Mouse (Mus musculus) layer of hippocampus, adult 9-11 months (tissue): ENCODE results near the gene Ercc8.

Experiments
- DNase-seq: peaks from one replicate; pipeline ENCODE4 v3.0.0; 2022

The Ercc8 gene

DNA sequence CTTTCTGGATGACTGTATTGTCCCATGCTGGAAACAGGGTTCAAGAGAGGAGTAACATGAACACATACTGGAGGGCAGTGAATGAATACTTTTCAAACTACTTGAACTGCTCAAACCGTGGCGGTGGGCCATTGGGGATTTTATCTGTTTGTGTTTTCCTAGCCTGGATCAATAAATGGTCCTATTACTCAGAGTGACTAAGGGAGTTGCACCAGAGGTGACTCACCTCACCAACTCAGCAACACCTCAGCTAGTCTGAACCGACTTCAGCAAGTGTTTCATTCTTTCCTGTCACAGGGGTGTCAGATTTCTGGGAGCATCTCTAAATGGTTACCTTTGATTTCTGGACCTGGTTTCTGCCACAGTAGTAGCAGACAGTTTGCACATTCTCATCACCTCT lies 70.7 kb downstream of the Ercc8 start:
- no peak for DNase-seq

DNA sequence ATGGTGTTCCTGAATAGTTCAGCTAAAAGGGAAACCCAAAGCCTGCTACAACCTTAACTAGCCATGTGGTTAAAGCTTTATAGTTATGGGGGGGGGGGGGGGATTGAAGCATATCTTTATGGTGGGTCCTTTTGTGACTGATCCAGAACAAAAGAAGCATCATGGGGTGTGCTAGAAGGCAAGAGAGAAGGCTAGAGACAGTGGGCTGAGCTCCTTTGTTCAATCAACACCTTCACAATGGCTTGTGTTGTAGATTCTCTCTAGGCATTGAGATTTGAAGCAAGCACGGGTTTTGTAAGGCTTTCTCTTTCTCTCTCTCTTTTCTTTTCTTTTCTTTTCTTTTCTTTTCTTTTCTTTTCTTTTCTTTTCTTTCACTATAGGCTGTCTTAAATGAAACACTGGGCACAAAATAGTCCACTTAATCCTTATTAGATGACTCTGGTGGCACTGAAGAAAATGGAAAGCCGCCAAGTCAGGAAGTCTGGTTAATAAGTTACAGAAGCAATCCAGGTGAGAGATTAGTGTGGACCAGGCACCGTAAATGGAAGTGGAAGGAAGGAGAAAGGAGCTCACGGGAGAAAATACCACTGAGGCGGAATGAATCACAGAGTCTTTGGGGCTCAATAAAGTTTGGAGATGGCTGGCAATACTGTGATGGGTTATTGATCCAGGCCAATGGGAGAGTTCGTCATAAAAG lies 71.3 kb downstream of the Ercc8 start:
- no peak for DNase-seq

DNA sequence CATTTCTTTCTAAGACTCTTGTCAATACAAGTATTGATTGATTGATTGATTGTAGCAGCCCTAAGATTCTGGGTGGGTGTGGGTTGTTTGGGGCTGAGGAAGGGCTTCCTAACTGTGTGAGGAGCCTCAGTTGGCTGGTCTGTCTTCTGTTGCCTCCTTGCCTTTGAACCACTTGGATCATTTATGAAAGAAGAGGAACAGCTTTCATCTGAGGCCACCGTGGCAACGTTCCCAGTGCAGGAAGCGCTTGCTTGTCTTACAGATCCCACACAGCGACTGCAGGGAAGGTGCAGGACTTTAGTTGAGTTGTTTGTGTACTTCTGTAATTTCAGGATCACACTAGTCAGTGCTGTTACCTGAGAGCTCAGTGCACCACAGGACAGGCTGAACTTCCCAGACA lies 81.5 kb downstream of the Ercc8 start:
- no peak for DNase-seq

DNA sequence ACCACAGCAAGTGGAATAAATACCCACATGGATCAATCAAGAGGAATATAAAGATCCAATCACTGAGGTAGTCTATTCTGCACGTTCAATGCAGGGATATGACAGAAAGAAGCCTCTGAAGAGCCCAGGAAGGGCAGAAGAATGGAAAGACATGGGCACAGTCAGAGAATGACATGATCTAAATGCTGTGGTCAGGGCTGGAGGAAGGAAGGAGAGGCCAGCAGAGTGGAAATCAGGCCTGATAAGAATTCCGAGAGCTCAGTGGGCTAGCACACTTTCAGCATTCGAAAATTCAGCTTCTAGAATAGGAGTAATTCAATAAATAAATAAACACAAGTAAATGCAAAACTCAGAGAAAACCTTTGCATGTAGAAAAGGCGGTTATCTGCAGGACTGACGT lies 83.2 kb downstream of the Ercc8 start:
- no peak for DNase-seq
